Mouse (Mus musculus) bone marrow macrophage, adult 2 months (primary cell): ENCODE measurements around the gene Dock1.

Source experiments
- CTCF ChIP-seq: IDR thresholded peaks from 2 replicates; pipeline ENCODE4 v1.5.1; 2012; ENCODE audit warnings: low read depth, mild to moderate bottlenecking, low read length, moderate library complexity
- POLR2A ChIP-seq: IDR thresholded peaks from 2 replicates; pipeline ENCODE4 v1.6.1; 2012; ENCODE audit warnings: mild to moderate bottlenecking, low read depth, low read length, borderline replicate concordance

GRCm38 (mm10) chr7:134651071-134651470, 19.4 kb upstream of the Dock1 start:
- no peak for TF ChIP-seq CTCF
- TF ChIP-seq POLR2A = no peak
